Mouse (Mus musculus) naive thymus-derived CD4-positive, alpha-beta T cell, adult 2 months (primary cell): ENCODE measurements around the gene Fosb.

Source experiments
- DNase-seq: peaks from one replicate; pipeline ENCODE4 v3.0.0-alpha.2; 2011; ENCODE audit warnings: low read depth

Gene Fosb

GRCm38 (mm10) chr7:19306819-19307738, 2.8 kb downstream of the Fosb start:
- DNase-seq: peak; percentile 68

GRCm38 (mm10) chr7:19305796-19306765, 3.8 kb downstream of the Fosb start:
- DNase-seq: peak; percentile 66

GRCm38 (mm10) chr7:19305413-19305735, 4.5 kb downstream of the Fosb start:
- DNase-seq: peak; percentile 63

GRCm38 (mm10) chr7:19304501-19305412, 5.1 kb downstream of the Fosb start:
- peak; percentile 71 for DNase-seq

- DNase-seq: peak; percentile 92
These were observed 6.1 kb downstream of the Fosb start for GRCm38 (mm10) chr7:19303770-19304169.

GRCm38 (mm10) chr7:19303046-19303305, 6.9 kb downstream of the Fosb start:
- no peak for DNase-seq

GRCm38 (mm10) chr7:19302264-19303045, 7.4 kb downstream of the Fosb start:
- DNase-seq: peak; percentile 60

GRCm38 (mm10) chr7:19301461-19302263, 8.2 kb downstream of the Fosb start:
- DNase-seq: no peak

GRCm38 (mm10) chr7:19300501-19301421, 9.1 kb downstream of the Fosb start:
- peak; percentile 95 for DNase-seq

GRCm38 (mm10) chr7:19299194-19299593, 10.7 kb downstream of the Fosb start:
- peak; percentile 80 for DNase-seq

- no peak for DNase-seq
These were observed 12.1 kb downstream of the Fosb start for GRCm38 (mm10) chr7:19297794-19298193.

GRCm38 (mm10) chr7:19297034-19297433, 12.8 kb downstream of the Fosb start:
- no peak for DNase-seq

- peak; percentile 94 for DNase-seq
These were observed 14.2 kb downstream of the Fosb start for GRCm38 (mm10) chr7:19295503-19296185.

- no peak for DNase-seq
These were observed 18.8 kb downstream of the Fosb start for GRCm38 (mm10) chr7:19290969-19291596.

GRCm38 (mm10) chr7:19284763-19285162, 25.1 kb downstream of the Fosb start:
- peak; percentile 79 for DNase-seq

- DNase-seq: no peak
These were observed 26.4 kb downstream of the Fosb start for GRCm38 (mm10) chr7:19283406-19283804.

GRCm38 (mm10) chr7:19282791-19283405, 27.0 kb downstream of the Fosb start:
- peak; percentile 65 for DNase-seq

- DNase-seq: peak; percentile 85
These were observed 27.5 kb downstream of the Fosb start, which contains the start of gene Rtn2 for GRCm38 (mm10) chr7:19282385-19282784. Gene Rtn2, plus strand, starts transcription at chr7:19282624.
